Comparison of ENCODE assay signal across 11 mouse cellular contexts in genomic region chr8:11035628-11036416, GRCm38 (mm10). TPM values are rescaled to one million over a fixed set of nuclear protein-coding genes. Genes with fewer than 3 reads are reported as not detected.
DNase-seq lines count a peak whose midpoint lies in the region; ATAC-seq and TF ChIP-seq lines count a peak whose summit lies in the region.
"Had no signal": no experiment of that assay in that cellular context is flagged by ENCODE, and none has a peak within 500 bp of the region (broad histone marks: within the 10 kb centered on the region; RNA-seq: fewer than 3 reads in every experiment).

No protein-coding gene starts in this region.

- no peak overlapping the region for H3K27ac ChIP-seq in liver, embryonic 11.5 days (ENCODE audit: low read depth, low read length)
- H3K27ac ChIP-seq in liver, postnatal 0 days (ENCODE audit: low read depth) = no peak overlapping the region
- peak overlapping the region; percentile 62 for H3K27ac ChIP-seq in forebrain, embryonic 10.5 days
- H3K27ac ChIP-seq: liver, embryonic 15.5 days had no signal

- peaks cover 3% of the 10 kb centered on the region; the same call in 1 of the 2 replicates for H3K4me1 ChIP-seq in liver, embryonic 11.5 days (replicated peaks; ENCODE audit: control insufficient read depth, insufficient read depth, low read length)
- no peaks in the 10 kb centered on the region for H3K4me1 ChIP-seq in liver, postnatal 0 days (ENCODE audit: insufficient read depth)
- peaks cover 29% of the 10 kb centered on the region for H3K4me1 ChIP-seq in forebrain, embryonic 10.5 days
- H3K4me1 ChIP-seq: liver, embryonic 15.5 days had no signal

- H3K4me3 ChIP-seq in liver, embryonic 11.5 days (ENCODE audit: low read depth, low read length) = no peak overlapping the region
- H3K4me3 ChIP-seq in liver, postnatal 0 days (ENCODE audit: low read depth, low read length) = no peak overlapping the region
- peak overlapping the region; percentile 23; the same call in 1 of the 2 replicates for H3K4me3 ChIP-seq in forebrain, embryonic 10.5 days
- H3K4me3 ChIP-seq: liver, embryonic 15.5 days had no signal

- TF ChIP-seq CTCF in liver, postnatal 0 days (IDR thresholded peaks at IDR 0.05; ENCODE audit: low read depth) = no peak

- peaks cover 2% of the 10 kb centered on the region; the same call in 1 of the 2 replicates for H3K27me3 ChIP-seq in liver, embryonic 11.5 days (replicated peaks; ENCODE audit: control insufficient read depth, insufficient read depth, low read length)
- H3K27me3 ChIP-seq in liver, postnatal 0 days (ENCODE audit: insufficient read depth, low read length) = no peaks in the 10 kb centered on the region
- peaks cover 12% of the 10 kb centered on the region for H3K27me3 ChIP-seq in forebrain, embryonic 10.5 days (ENCODE audit: poor library complexity, severe bottlenecking)
- H3K27me3 ChIP-seq: liver, embryonic 15.5 days had no signal

- whole genome bisulfite sequencing in liver, embryonic 11.5 days = 46% methylated on average over 19 of the region's 19 CpGs
- 47% methylated on average over 19 of the region's 19 CpGs for WGBS in liver, postnatal 0 days (ENCODE audit: insufficient replicate concordance)
- WGBS in forebrain, embryonic 10.5 days = 33% methylated on average over 19 of the region's 19 CpGs

- ATAC-seq in liver, embryonic 11.5 days (replicated peaks; ENCODE audit: low FRiP score) = no peak
- ATAC-seq in liver, postnatal 0 days = no peak
- no peak for ATAC-seq in cerebellum, adult (ENCODE audit: insufficient number of reproducible peaks, low FRiP score, low TSS enrichment)

- DNase-seq in liver, embryonic 11.5 days (ENCODE audit: low spot score) = no peak
- no peak for DNase-seq in liver, postnatal 0 days
- DNase-seq in forebrain, embryonic 10.5 days (ENCODE audit: extremely low spot score, low spot score) = no peak
- peak; percentile 13 for DNase-seq in kidney, adult 9 months
- peak; percentile 41 for DNase-seq in retina, postnatal 1 day
- DNase-seq in cerebellum, adult 18-20 months = no peak
- no peak for DNase-seq in B cell, adult 2 months
- DNase-seq: cerebellum, postnatal 25 days; right cerebral cortex, postnatal 4 days had no signal

- no peaks in the 10 kb centered on the region for H3K36me3 ChIP-seq in liver, embryonic 11.5 days (ENCODE audit: control insufficient read depth, insufficient read depth, low read length)
- H3K36me3 ChIP-seq in liver, postnatal 0 days (replicated peaks; ENCODE audit: insufficient read depth, low read length) = no peaks in the 10 kb centered on the region
- H3K36me3 ChIP-seq in forebrain, embryonic 10.5 days (replicated peaks) = no peaks in the 10 kb centered on the region
- H3K36me3 ChIP-seq: liver, embryonic 15.5 days had no signal

- peak overlapping the region; percentile 15; the same call in 1 of the 2 replicates for H3K4me2 ChIP-seq in liver, embryonic 11.5 days
- no peak overlapping the region for H3K4me2 ChIP-seq in liver, postnatal 0 days (ENCODE audit: low read depth, low read length)
- H3K4me2 ChIP-seq: liver, embryonic 15.5 days had no signal

- TF ChIP-seq EP300 in liver, postnatal 0 days (IDR thresholded peaks at IDR 0.05; ENCODE audit: low read depth) = no peak

- H3K9me3 ChIP-seq in liver, embryonic 11.5 days (ENCODE audit: control insufficient read depth, low read length) = no peaks in the 10 kb centered on the region
- H3K9me3 ChIP-seq in liver, postnatal 0 days (ENCODE audit: low read length) = no peaks in the 10 kb centered on the region
- H3K9me3 ChIP-seq in forebrain, embryonic 10.5 days = no peaks in the 10 kb centered on the region
- H3K9me3 ChIP-seq: liver, embryonic 15.5 days had no signal

- no peak overlapping the region for H3K9ac ChIP-seq in liver, embryonic 11.5 days (ENCODE audit: low read depth, low read length)
- no peak overlapping the region for H3K9ac ChIP-seq in liver, postnatal 0 days (replicated peaks)
- H3K9ac ChIP-seq: liver, embryonic 15.5 days had no signal

RNA-seq across cellular contexts. Expression of gene Irs2, which starts 27.6 kb away (rescaled TPM):
- 8.3 and 8.9 TPM in 2 replicates for polyA plus RNA-seq in liver, embryonic 11.5 days (2014; fragmentation: Nextera tagmentation; extraction: Ambion mirVana)
- 4.4 and 5.7 TPM in 2 replicates for polyA plus RNA-seq in liver, postnatal 0 days (2015; fragmentation: Nextera tagmentation; extraction: Ambion mirVana)
- 5.7 and 6.1 TPM in 2 replicates for polyA plus RNA-seq in forebrain, embryonic 10.5 days (2016; fragmentation: Nextera tagmentation; extraction: Ambion mirVana)

Comparison
In these comparisons a context has a peak if more than half of its experiments do, and no peak if none do; other contexts are left out.
1. DNase-seq: peak in kidney, adult 9 months (single experiment) and retina, postnatal 1 day (single experiment); none in liver, embryonic 11.5 days (single experiment), liver, postnatal 0 days (single experiment), forebrain, embryonic 10.5 days (single experiment), cerebellum, adult 18-20 months (0 of 2) and B cell, adult 2 months (0 of 2).